Mouse (Mus musculus) midbrain, embryonic 13.5 days (tissue): ENCODE results near the gene Bcl2l13. TPM values are rescaled to one million over a fixed set of nuclear protein-coding genes. Genes with fewer than 3 reads are reported as not detected.
A peak's percentile ranks its signal among the peaks of the same experiment; 100 is the strongest.
"Not testable (repeated sequence)": the region's sequence is repeated elsewhere in the genome, so short reads cannot be mapped to it uniquely, and the experiment has no call there.

ENCODE experiments used
- ATAC-seq: fragments of 200-750 bp; cut with Nextera tagmentation; 2 replicates; pipeline ENCODE4 v1.8.0; 2017; ENCODE audit warnings: mild to moderate bottlenecking, moderate TSS enrichment, moderate library complexity
- H3K27ac ChIP-seq: fragments of 300-500 bp; sonication (generic); 2 replicates; pipeline ENCODE4 v1.5.1; 2015; ENCODE audit warnings: inconsistent platforms, mild to moderate bottlenecking, moderate library complexity
- H3K27me3 ChIP-seq: fragments of 300-500 bp; sonication (generic); 2 replicates; pipeline ENCODE4 v1.6.1; 2015; ENCODE audit warnings: mild to moderate bottlenecking, inconsistent platforms
- H3K36me3 ChIP-seq: fragments of 300-500 bp; sonication (generic); 2 replicates; pipeline ENCODE4 v1.6.1; 2015; ENCODE audit warnings: mild to moderate bottlenecking, inconsistent platforms
- H3K4me1 ChIP-seq: fragments of 300-500 bp; sonication (generic); replicated peaks from 2 replicates; pipeline ENCODE4 v1.6.1; 2015; ENCODE audit warnings: inconsistent platforms
- H3K4me2 ChIP-seq: fragments of 300-500 bp; sonication (generic); replicated peaks from 2 replicates; pipeline ENCODE4 v1.6.1; 2015; ENCODE audit warnings: moderate library complexity, mild to moderate bottlenecking, inconsistent platforms
- H3K4me3 ChIP-seq: fragments of 300-500 bp; sonication (generic); replicated peaks from 2 replicates; pipeline ENCODE4 v1.5.1; 2015; ENCODE audit warnings: mild to moderate bottlenecking, inconsistent platforms
- H3K9ac ChIP-seq: fragments of 300-500 bp; sonication (generic); replicated peaks from 2 replicates; pipeline ENCODE4 v1.6.1; 2015; ENCODE audit warnings: mild to moderate bottlenecking, inconsistent platforms
- H3K9me3 ChIP-seq: fragments of 300-500 bp; sonication (generic); 2 replicates; pipeline ENCODE4 v1.6.1; 2016; ENCODE audit warnings: mild to moderate bottlenecking, inconsistent platforms
- WGBS: fragments of 180-500 bp; shearing (Covaris S2); methylation state at CpG from one replicate; pipeline ENCODE4 v1.1.7; 2015; 5-methylcytosine and 5-hydroxymethylcytosine counted together
- polyA plus RNA-seq: library from polyadenylated mRNA; unstranded; fragments of >200 nt; fragmentation: Nextera tagmentation; extraction: Ambion mirVana; gene quantifications from 2 replicates; pipeline ENCODE4 v1.2.1, GENCODE M21; 2015

The Bcl2l13 gene
- polyA plus RNA-seq, 1 experiment from 2014 or later = 32.5 TPM

- 75% methylated on average over 4 of the region's 4 CpGs for WGBS
These were observed 3.9 kb upstream of the Bcl2l13 start for GRCm38 (mm10) chr6:120832097-120832496.

GRCm38 (mm10) chr6:120834766-120835321 is 1.2 kb upstream of the Bcl2l13 start:
- Histone ChIP-seq H3K9me3 (no peaks in the 10 kb centered on the region), H3K27me3 (0 out of 2 replicates have a peak, but pooled peaks cover 2% of the 10 kb centered on the region), H3K36me3 (no peaks in the 10 kb centered on the region), H3K4me1 (peaks cover 14% of the 10 kb centered on the region), H3K27ac (no peak overlapping the region), H3K4me3 (no peak overlapping the region), H3K9ac (no peak overlapping the region), H3K4me2 (no peak overlapping the region)
- 93% methylated on average over 4 of the region's 4 CpGs for WGBS
- ATAC-seq = no peak

More at GRCm38 (mm10) chr6:120832097-120832496, 3.9 kb upstream of the Bcl2l13 start:
- Histone ChIP-seq H3K9ac (no peak overlapping the region), H3K4me2 (no peak overlapping the region), H3K4me3 (no peak overlapping the region), H3K27me3 (peaks cover 7% of the 10 kb centered on the region; the same call in 1 of the 2 replicates), H3K9me3 (no peaks in the 10 kb centered on the region), H3K27ac (no peak overlapping the region), H3K4me1 (peaks cover 8% of the 10 kb centered on the region), H3K36me3 (no peaks in the 10 kb centered on the region)
- ATAC-seq = no peak

- 4% methylated on average over 37 of the region's 37 CpGs for WGBS
These were observed 558 bp downstream of the Bcl2l13 start for GRCm38 (mm10) chr6:120836389-120837151.

GRCm38 (mm10) chr6:120837152-120837530 is 1.1 kb downstream of the Bcl2l13 start:
- 78% methylated on average over 1 of the region's 1 CpGs for WGBS
- no peaks in the 10 kb centered on the region for H3K9me3 ChIP-seq
- H3K4me1 ChIP-seq = peaks cover 14% of the 10 kb centered on the region
- H3K36me3 ChIP-seq = no peaks in the 10 kb centered on the region
- no peaks in the 10 kb centered on the region for H3K27me3 ChIP-seq
- H3K4me2 ChIP-seq = peak overlapping the region; percentile 82
- no peak overlapping the region for H3K27ac ChIP-seq
- H3K4me3 ChIP-seq = peak overlapping the region; percentile 86
- no peak for ATAC-seq
- peak overlapping the region; percentile 93 for H3K9ac ChIP-seq

More at GRCm38 (mm10) chr6:120836389-120837151, 558 bp downstream of the Bcl2l13 start:
- Histone ChIP-seq H3K4me3 (peak overlapping the region; percentile 86), H3K9ac (peak overlapping the region; percentile 93), H3K36me3 (no peaks in the 10 kb centered on the region), H3K27me3 (no peaks in the 10 kb centered on the region), H3K27ac (peak overlapping the region; percentile 97), H3K4me1 (peaks cover 14% of the 10 kb centered on the region), H3K9me3 (no peaks in the 10 kb centered on the region), H3K4me2 (peak overlapping the region; percentile 82)
- ATAC-seq = peak; percentile 89

- Histone ChIP-seq H3K27me3 (no peaks in the 10 kb centered on the region), H3K9me3 (no peaks in the 10 kb centered on the region), H3K9ac (no peak overlapping the region), H3K36me3 (no peaks in the 10 kb centered on the region), H3K4me2 (no peak overlapping the region), H3K4me3 (no peak overlapping the region), H3K27ac (no peak overlapping the region), H3K4me1 (peaks cover 14% of the 10 kb centered on the region)
- ATAC-seq = no peak
- 97% methylated on average over 7 of the region's 7 CpGs for WGBS
These were observed 4.2 kb downstream of the Bcl2l13 start for GRCm38 (mm10) chr6:120840258-120840657.

- Histone ChIP-seq H3K36me3 (no peaks in the 10 kb centered on the region), H3K4me3 (no peak overlapping the region), H3K27me3 (no peaks in the 10 kb centered on the region), H3K4me2 (no peak overlapping the region), H3K4me1 (peaks cover 10% of the 10 kb centered on the region), H3K9ac (no peak overlapping the region), H3K9me3 (no peaks in the 10 kb centered on the region), H3K27ac (no peak overlapping the region)
- 96% methylated on average over 5 of the region's 5 CpGs for WGBS
- no peak for ATAC-seq
These were observed 5.7 kb downstream of the Bcl2l13 start for GRCm38 (mm10) chr6:120841754-120842153.

GRCm38 (mm10) chr6:120850720-120851119 is 14.7 kb downstream of the Bcl2l13 start:
- not testable (repeated sequence) for H3K4me2 ChIP-seq, H3K9ac ChIP-seq, H3K9me3 ChIP-seq, H3K4me1 ChIP-seq, H3K4me3 ChIP-seq, H3K27ac ChIP-seq, ATAC-seq, H3K27me3 ChIP-seq
- peaks cover 47% of the 10 kb centered on the region for H3K36me3 ChIP-seq

GRCm38 (mm10) chr6:120854413-120854812 is 18.4 kb downstream of the Bcl2l13 start:
- H3K27ac ChIP-seq = no peak overlapping the region
- ATAC-seq = no peak
- no peak overlapping the region for H3K4me2 ChIP-seq
- H3K9me3 ChIP-seq = no peaks in the 10 kb centered on the region
- no peaks in the 10 kb centered on the region for H3K27me3 ChIP-seq
- no peak overlapping the region for H3K4me3 ChIP-seq
- WGBS = 91% methylated on average over 10 of the region's 10 CpGs
- H3K9ac ChIP-seq = no peak overlapping the region
- peaks cover 39% of the 10 kb centered on the region for H3K36me3 ChIP-seq
- peaks cover 15% of the 10 kb centered on the region for H3K4me1 ChIP-seq

GRCm38 (mm10) chr6:120858217-120858711 is 22.3 kb downstream of the Bcl2l13 start:
- no peak overlapping the region for H3K4me3 ChIP-seq
- 0 out of 2 replicates have a peak overlapping the region, but pooled peaks have one; percentile 5 for H3K4me2 ChIP-seq
- no peaks in the 10 kb centered on the region for H3K9me3 ChIP-seq
- 20% methylated on average over 8 of the region's 8 CpGs for WGBS
- ATAC-seq = peak; percentile 83
- H3K27me3 ChIP-seq = no peaks in the 10 kb centered on the region
- H3K9ac ChIP-seq = no peak overlapping the region
- peaks cover 15% of the 10 kb centered on the region for H3K4me1 ChIP-seq
- peaks cover 34% of the 10 kb centered on the region for H3K36me3 ChIP-seq
- H3K27ac ChIP-seq = peak overlapping the region; percentile 64

GRCm38 (mm10) chr6:120860079-120860478 is 24.1 kb downstream of the Bcl2l13 start:
- WGBS = 96% methylated on average over 3 of the region's 3 CpGs

GRCm38 (mm10) chr6:120866051-120866814 is 30.2 kb downstream of the Bcl2l13 start:
- no peak for ATAC-seq
- no peaks in the 10 kb centered on the region for H3K9me3 ChIP-seq
- no peaks in the 10 kb centered on the region for H3K27me3 ChIP-seq
- no peaks in the 10 kb centered on the region for H3K4me1 ChIP-seq
- WGBS = 90% methylated on average over 9 of the region's 9 CpGs
- H3K4me3 ChIP-seq = no peak overlapping the region
- no peak overlapping the region for H3K4me2 ChIP-seq
- no peak overlapping the region for H3K27ac ChIP-seq
- H3K36me3 ChIP-seq = peaks cover 42% of the 10 kb centered on the region
- H3K9ac ChIP-seq = no peak overlapping the region

More at GRCm38 (mm10) chr6:120860079-120860478, 24.1 kb downstream of the Bcl2l13 start:
- Histone ChIP-seq H3K27me3 (no peaks in the 10 kb centered on the region), H3K4me2 (no peak overlapping the region), H3K27ac (no peak overlapping the region), H3K4me3 (no peak overlapping the region), H3K9ac (no peak overlapping the region), H3K36me3 (peaks cover 34% of the 10 kb centered on the region), H3K4me1 (peaks cover 15% of the 10 kb centered on the region), H3K9me3 (no peaks in the 10 kb centered on the region)
- ATAC-seq = no peak

GRCm38 (mm10) chr6:120868824-120869223 is 32.8 kb downstream of the Bcl2l13 start:
- Histone ChIP-seq H3K36me3 (peaks cover 38% of the 10 kb centered on the region), H3K9me3 (no peaks in the 10 kb centered on the region), H3K4me2 (no peak overlapping the region), H3K27me3 (no peaks in the 10 kb centered on the region), H3K4me1 (peaks cover 4% of the 10 kb centered on the region; the same call in 1 of the 2 replicates), H3K4me3 (no peak overlapping the region), H3K27ac (no peak overlapping the region), H3K9ac (no peak overlapping the region)
- 83% methylated on average over 1 of the region's 1 CpGs for WGBS
- ATAC-seq = no peak
